17 mouse cellular contexts compared by ENCODE assay signal in the genomic region with DNA sequence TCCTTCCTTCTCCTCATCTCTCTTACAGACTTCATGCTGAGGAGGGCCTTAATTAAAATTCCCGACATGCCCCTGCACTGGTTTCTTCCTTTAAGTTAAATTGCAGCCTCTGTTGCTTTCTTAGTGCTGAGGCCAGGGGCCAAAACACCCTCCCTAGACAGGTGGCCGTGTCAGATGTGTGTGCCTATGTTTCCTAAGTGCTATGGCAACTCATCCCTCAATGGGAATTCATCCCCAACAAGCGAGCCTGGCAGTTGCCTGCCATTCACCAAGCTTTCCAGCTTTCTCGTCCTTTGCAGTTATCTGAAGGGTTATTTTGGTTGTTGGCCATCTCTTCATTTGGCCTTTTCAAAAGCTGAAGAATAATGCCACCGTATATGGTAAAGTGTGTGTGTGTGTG.
DNase-seq lines count a peak whose midpoint lies in the region; ATAC-seq and TF ChIP-seq lines count a peak whose summit lies in the region.
"Had no signal": no experiment of that assay in that cellular context is flagged by ENCODE, and none has a peak within 500 bp of the region (broad histone marks: within the 10 kb centered on the region; RNA-seq: fewer than 3 reads in every experiment).

No protein-coding gene starts in this region.

- 28% methylated on average over 5 of the region's 5 CpGs for WGBS in heart, embryonic 15.5 days
- WGBS in forebrain, embryonic 15.5 days = 7% methylated on average over 5 of the region's 5 CpGs
- WGBS in midbrain, embryonic 12.5 days = 21% methylated on average over 5 of the region's 5 CpGs

- no peak overlapping the region for H3K4me3 ChIP-seq in heart, embryonic 15.5 days
- no peak overlapping the region for H3K4me3 ChIP-seq in cortical plate, adult 2 months (ENCODE audit: insufficient read depth, low read length)
- H3K4me3 ChIP-seq in forebrain, embryonic 15.5 days = no peak overlapping the region
- no peak overlapping the region for H3K4me3 ChIP-seq in midbrain, embryonic 12.5 days
- H3K4me3 ChIP-seq: megakaryocyte, embryonic 14.5 days; stomach, embryonic 15.5 days had no signal

- H3K9ac ChIP-seq in heart, embryonic 15.5 days = no peak overlapping the region
- H3K9ac ChIP-seq in forebrain, embryonic 15.5 days (replicated peaks) = no peak overlapping the region
- no peak overlapping the region for H3K9ac ChIP-seq in midbrain, embryonic 12.5 days (replicated peaks)
- H3K9ac ChIP-seq: stomach, embryonic 15.5 days had no signal

- no peaks in the 10 kb centered on the region for H3K9me3 ChIP-seq in heart, embryonic 15.5 days (replicated peaks)
- H3K9me3 ChIP-seq in forebrain, embryonic 15.5 days = no peaks in the 10 kb centered on the region
- H3K9me3 ChIP-seq in midbrain, embryonic 12.5 days = no peaks in the 10 kb centered on the region
- H3K9me3 ChIP-seq: megakaryocyte, embryonic 14.5 days; stomach, embryonic 15.5 days had no signal

- ATAC-seq in heart, embryonic 15.5 days (replicated peaks; ENCODE audit: insufficient number of reproducible peaks, insufficient read depth, low FRiP score, low read depth) = no peak
- ATAC-seq in forebrain, embryonic 15.5 days (replicated peaks) = no peak
- ATAC-seq in midbrain, embryonic 12.5 days (ENCODE audit: low FRiP score, low read depth) = no peak

- TF ChIP-seq POLR2A in cortical plate, adult 2 months (IDR thresholded peaks at IDR 0.05; ENCODE audit: extremely low read depth, insufficient read depth, low read length) = no peak

- H3K4me1 ChIP-seq in heart, embryonic 15.5 days (replicated peaks) = peaks cover 42% of the 10 kb centered on the region
- H3K4me1 ChIP-seq in cortical plate, adult 2 months (ENCODE audit: control insufficient read depth, insufficient read depth, low read length) = peaks cover 13% of the 10 kb centered on the region
- H3K4me1 ChIP-seq in forebrain, embryonic 15.5 days = peaks cover 48% of the 10 kb centered on the region
- H3K4me1 ChIP-seq in midbrain, embryonic 12.5 days = peaks cover 29% of the 10 kb centered on the region

- peak overlapping the region; percentile 11; the same call in 1 of the 2 replicates for H3K27ac ChIP-seq in heart, embryonic 15.5 days
- 0 out of 2 replicates have a peak overlapping the region, but pooled peaks have one; percentile 21 for H3K27ac ChIP-seq in cortical plate, adult 2 months (ENCODE audit: insufficient read depth, low read length)
- peak overlapping the region; percentile 19; the same call in 1 of the 2 replicates for H3K27ac ChIP-seq in forebrain, embryonic 15.5 days (replicated peaks)
- 0 out of 2 replicates have a peak overlapping the region, but pooled peaks have one; percentile 42 for H3K27ac ChIP-seq in midbrain, embryonic 12.5 days (replicated peaks)

- DNase-seq in heart, adult 8-10 months (ENCODE audit: low spot score) = no peak
- no peak for DNase-seq in cerebellum, postnatal 36 days
- no peak for DNase-seq in liver
- no peak for DNase-seq in thymus, postnatal 25 days
- DNase-seq: B cell, adult 2 months; cerebellum, adult 2 months; gastrocnemius, postnatal 10 days; layer of hippocampus, adult 9-11 months; lung, adult 2 months; right cerebral cortex, postnatal 4 days; thymus, postnatal 36 days had no signal

- TF ChIP-seq CTCF in cortical plate, adult 2 months (IDR thresholded peaks at IDR 0.05; ENCODE audit: extremely low read depth, insufficient read depth, low read length) = no peak

- H3K27me3 ChIP-seq in heart, embryonic 15.5 days = no peaks in the 10 kb centered on the region
- H3K27me3 ChIP-seq in forebrain, embryonic 15.5 days = no peaks in the 10 kb centered on the region
- H3K27me3 ChIP-seq in midbrain, embryonic 12.5 days = no peaks in the 10 kb centered on the region
- H3K27me3 ChIP-seq: megakaryocyte, embryonic 14.5 days; stomach, embryonic 15.5 days had no signal

- H3K36me3 ChIP-seq in heart, embryonic 15.5 days = no peaks in the 10 kb centered on the region
- no peaks in the 10 kb centered on the region for H3K36me3 ChIP-seq in forebrain, embryonic 15.5 days
- no peaks in the 10 kb centered on the region for H3K36me3 ChIP-seq in midbrain, embryonic 12.5 days
- H3K36me3 ChIP-seq: stomach, embryonic 15.5 days had no signal

- H3K4me2 ChIP-seq in heart, embryonic 15.5 days = no peak overlapping the region
- H3K4me2 ChIP-seq in forebrain, embryonic 15.5 days (replicated peaks) = no peak overlapping the region
- H3K4me2 ChIP-seq in midbrain, embryonic 12.5 days (replicated peaks) = no peak overlapping the region
- H3K4me2 ChIP-seq: stomach, embryonic 15.5 days had no signal
